Mouse (Mus musculus): Measurements from ENCODE around the gene Supt6.

DNA sequence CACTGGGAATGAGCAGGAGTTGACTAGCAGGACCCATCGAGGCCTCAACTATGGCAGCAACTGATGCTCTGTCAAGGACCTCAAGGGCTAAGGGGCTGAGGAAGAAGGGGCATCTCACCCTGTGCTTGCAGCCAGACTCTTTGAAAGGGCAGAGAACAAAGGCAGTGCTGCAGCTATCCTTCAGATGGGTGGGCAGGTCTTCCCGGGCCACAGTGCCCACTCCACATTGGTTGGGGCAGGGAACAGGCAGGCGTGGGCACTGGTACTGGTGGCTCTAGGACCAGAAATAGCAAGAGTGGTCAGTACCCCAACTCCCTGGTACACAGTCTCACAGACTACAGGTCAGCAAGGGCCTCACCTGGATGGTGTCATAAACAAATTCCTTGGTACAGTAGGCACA lies 85.1 kb downstream of the Supt6 start:
- TF ChIP-seq CTCF (IDR thresholded peaks at IDR 0.05; ENCODE audit: low read depth, low read length) (no peak), POLR2A (IDR thresholded peaks at IDR 0.05; ENCODE audit: extremely low read depth, insufficient read depth, low read length) (no peak)

Measured in liver, adult 2 months (tissue).